Mouse (Mus musculus): ENCODE data around the gene Rbl1. TPM values are rescaled to one million over a fixed set of nuclear protein-coding genes. Genes with fewer than 3 reads are reported as not detected.

Rbl1 gene
- total RNA-seq, 4 experiments from 2014 or later: 3.6 to 6.1 (median 5.2) TPM

Other genes starting within 250 kb of the Rbl1 start
- 10 to 100 TPM; 54.3 to 81.0 (median 75.3) TPM for gene Ndrg3, start 212.5 kb downstream of the Rbl1 start, total RNA-seq (2022)
- gene Dsn1, start 197.4 kb downstream of the Rbl1 start, total RNA-seq (2022): 1 to 10 TPM; 4.8 to 7.7 (median 6.4) TPM
- gene Soga1, start 125.3 kb downstream of the Rbl1 start, total RNA-seq (2022): 10 to 100 TPM; 38.6 to 50.0 (median 46.5) TPM
- gene Tldc2, start 117.5 kb downstream of the Rbl1 start, total RNA-seq (2022): not detected
- 10 to 100 TPM; 22.4 to 38.9 (median 31.0) TPM for gene Samhd1, start 69.3 kb downstream of the Rbl1 start, total RNA-seq (2022)
- gene Rpn2, start 74.5 kb upstream of the Rbl1 start, total RNA-seq (2022): 100 to 1,000 TPM; 315 to 330 (median 326) TPM
- gene Mroh8, start 75.0 kb upstream of the Rbl1 start, total RNA-seq (2022): under 1 TPM; 0.17 to 0.89 (median 0.31) TPM
- not detected for gene Ghrh, start 143.0 kb upstream of the Rbl1 start, total RNA-seq (2022)
- gene Manbal, start 163.1 kb upstream of the Rbl1 start, total RNA-seq (2022): 10 to 100 TPM; 36.3 to 40.3 (median 36.5) TPM
- 10 to 100 TPM; 18.3 to 32.9 (median 24.8) TPM for gene Src, start 213.9 kb upstream of the Rbl1 start, total RNA-seq (2022)